Mouse (Mus musculus) left cerebral cortex, adult 2 months (tissue): ENCODE results near the gene Igsf3. TPM values are rescaled to one million over a fixed set of nuclear protein-coding genes. Genes with fewer than 3 reads are reported as not detected.

Experiments used
- DNase-seq, 2 experiments: peaks; one replicate each; pipeline ENCODE4 v3.0.0; 2021 to 2022; ENCODE audit warnings: low spot score in 2 of 2, mixed read lengths in 1 of 2; ENCODE audit errors: extremely low spot score in 1 of 2
- H3K27ac ChIP-seq: fragments of 200-600 bp; 2 replicates; pipeline ENCODE4 v1.8.1; 2022
- H3K4me3 ChIP-seq: fragments of 200-600 bp; 2 replicates; pipeline ENCODE4 v1.8.1; 2022
- CTCF ChIP-seq: fragments of 200-600 bp; IDR thresholded peaks from 2 replicates; pipeline ENCODE4 v1.8.1; 2022; ENCODE audit warnings: antibody characterized with exemption, mild to moderate bottlenecking, moderate library complexity
- intact Hi-C: fragments of 180-260 bp; cut with DNase I; formaldehyde crosslinking; loops from one replicate; pipeline ENCODE4 v1.15.1; 2025
- total RNA-seq, 2 experiments: library from RNA; stranded (reverse); gene quantifications; 2 replicates each; pipeline ENCODE4 v1.2.3; 2021

Gene Igsf3
- total RNA-seq, 2 experiments from 2014 or later, result 22.0 to 23.7 TPM

DNA sequence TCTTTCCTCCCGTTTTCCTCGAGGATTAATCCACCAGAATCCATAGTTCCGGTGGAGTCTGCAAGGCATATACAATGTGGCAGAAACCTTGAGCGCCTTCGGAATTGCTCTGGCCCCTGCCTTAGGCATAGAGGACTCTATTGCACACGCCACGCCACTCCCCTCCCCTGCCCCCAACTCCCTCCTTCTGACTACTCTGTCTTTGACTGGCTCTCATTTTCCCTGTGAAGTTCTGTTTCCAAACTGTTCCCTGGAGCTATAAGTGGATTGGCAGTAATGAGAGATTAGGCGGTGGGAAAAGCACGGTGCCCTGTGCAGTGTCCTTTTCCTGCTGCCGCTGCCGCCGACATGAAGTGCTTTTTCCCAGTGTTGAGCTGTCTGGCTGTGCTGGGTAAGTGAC lies 1.2 kb downstream of the Igsf3 start:
- Histone ChIP-seq H3K27ac (peak overlapping the region; percentile 13; the same call in 1 of the 2 replicates), H3K4me3 (peak overlapping the region; percentile 74)
- intact Hi-C loops, result no loop called here
- TF ChIP-seq CTCF, result no peak
- no peak for DNase-seq

DNA sequence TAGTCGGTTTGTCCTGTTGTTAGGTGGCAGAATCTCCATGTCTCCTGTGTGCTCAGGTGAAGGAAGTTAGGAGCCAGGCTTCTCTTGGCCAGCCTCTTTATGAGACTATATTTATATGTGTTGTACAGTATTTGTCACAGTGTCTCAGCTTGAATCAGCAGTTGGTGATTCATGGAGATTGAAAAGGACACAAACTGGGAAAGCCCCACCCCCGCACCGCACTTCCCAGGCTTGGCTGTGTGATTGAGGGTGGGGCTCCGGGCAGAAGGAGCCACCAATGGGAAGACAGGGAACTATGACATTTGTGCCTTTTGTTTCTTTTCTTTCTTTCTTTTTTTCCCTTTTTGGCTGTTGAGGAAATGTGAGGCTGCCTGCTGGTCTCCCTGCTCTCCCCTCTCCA lies 2.9 kb downstream of the Igsf3 start:
- no peak for TF ChIP-seq CTCF
- intact Hi-C loops, result no loop called here
- DNase-seq, result peak; percentile 73
- H3K4me3 ChIP-seq, result peak overlapping the region; percentile 74
- no peak overlapping the region for H3K27ac ChIP-seq

DNA sequence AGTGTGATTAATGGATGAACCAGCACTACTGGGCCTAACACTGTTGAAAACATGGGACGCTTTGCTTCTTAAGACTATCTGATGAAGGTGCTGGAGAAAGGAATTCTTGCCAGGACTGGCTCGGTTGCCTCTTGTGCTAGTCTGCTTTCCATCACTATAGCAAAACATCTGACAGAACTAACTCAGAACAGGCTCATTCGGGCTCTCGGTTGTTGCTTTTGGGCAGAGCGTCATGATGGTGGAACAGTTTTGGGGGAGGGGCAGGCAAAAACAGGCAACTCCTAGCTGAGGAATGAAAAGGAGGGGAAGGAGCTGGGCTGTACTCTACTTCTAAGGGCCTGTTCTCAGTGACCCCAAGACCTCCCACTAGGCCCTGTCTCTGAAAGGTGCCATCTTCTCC lies 4.8 kb downstream of the Igsf3 start:
- no peak for TF ChIP-seq CTCF
- DNase-seq, result no peak
- no peak overlapping the region for H3K4me3 ChIP-seq
- H3K27ac ChIP-seq, result no peak overlapping the region
- intact Hi-C loops, result no loop called here

DNA sequence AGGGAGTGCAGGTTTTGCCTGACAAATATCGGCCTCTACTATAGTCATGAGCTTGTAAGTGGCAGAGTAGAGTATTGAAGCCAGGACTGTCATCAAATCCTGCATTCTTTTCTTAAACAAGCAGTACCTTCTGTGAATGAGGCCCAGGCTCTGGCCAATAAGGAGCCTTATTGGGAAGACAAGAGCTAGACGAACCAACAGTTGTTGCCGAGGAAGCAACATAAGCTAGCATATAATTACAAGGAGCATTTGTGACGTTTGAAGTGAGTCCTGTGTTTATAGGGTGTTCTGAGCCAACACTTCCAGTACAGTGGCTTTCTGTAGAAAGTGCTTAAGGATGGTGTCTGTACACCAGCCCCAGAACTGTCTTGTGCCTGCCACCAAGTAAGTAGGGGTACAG lies 5.9 kb downstream of the Igsf3 start:
- H3K27ac ChIP-seq, result no peak overlapping the region
- intact Hi-C loops, result no loop called here
- no peak for DNase-seq
- H3K4me3 ChIP-seq, result no peak overlapping the region
- no peak for TF ChIP-seq CTCF

DNA sequence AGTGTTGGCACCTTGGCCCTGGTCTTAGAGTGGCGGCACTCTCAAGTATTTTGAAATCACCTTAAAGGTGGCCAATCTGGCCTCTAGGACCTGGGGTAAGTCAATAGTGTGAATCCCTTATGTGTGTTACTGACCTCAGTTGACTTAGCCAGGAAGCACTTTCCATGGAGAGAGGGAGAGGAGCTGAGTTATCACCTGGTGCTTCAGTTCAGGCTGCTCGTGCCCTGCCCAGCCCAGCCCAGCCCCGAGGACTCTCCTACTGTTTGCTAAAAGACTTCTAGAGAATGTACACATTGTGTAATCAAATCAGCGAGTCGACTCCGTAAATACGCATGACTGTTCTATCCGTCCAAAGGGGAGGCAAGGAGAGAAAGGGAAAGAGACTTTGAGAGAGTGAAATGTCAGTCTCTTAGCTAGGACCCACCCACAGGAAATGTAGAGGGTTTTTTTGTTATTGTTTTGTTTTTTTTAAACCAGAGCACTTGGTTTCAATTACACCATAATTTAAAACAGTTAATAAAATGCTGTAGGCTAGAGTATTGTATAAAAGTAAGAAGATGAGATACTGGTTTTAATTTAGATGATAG lies 9.6 kb downstream of the Igsf3 start:
- no peak for TF ChIP-seq CTCF
- intact Hi-C loops, result no loop called here
- no peak for DNase-seq
- Histone ChIP-seq H3K27ac (no peak overlapping the region), H3K4me3 (no peak overlapping the region)

DNA sequence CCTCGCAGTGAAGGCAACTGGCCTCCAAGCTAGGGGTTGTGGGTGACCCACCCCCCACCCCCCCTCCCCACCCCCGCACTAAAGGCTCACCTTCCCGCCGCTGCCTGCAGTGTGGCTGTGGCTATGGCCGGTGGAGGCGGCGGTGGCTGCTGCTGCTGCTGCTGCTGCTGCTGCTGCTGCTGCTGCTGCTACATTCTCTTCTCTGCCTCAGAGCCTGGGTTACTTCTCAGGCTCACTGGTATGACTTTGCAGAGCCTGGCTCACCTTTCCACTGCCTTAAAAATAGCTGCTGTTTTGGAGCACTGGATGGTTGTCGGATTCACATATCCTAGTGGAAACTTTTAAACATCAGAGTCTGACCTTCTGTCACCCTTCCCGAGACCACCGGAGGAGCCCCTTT lies 11.0 kb downstream of the Igsf3 start:
- no peak for TF ChIP-seq CTCF
- no peak for DNase-seq
- Histone ChIP-seq H3K4me3 (no peak overlapping the region), H3K27ac (no peak overlapping the region)
- intact Hi-C loops, result no loop called here

DNA sequence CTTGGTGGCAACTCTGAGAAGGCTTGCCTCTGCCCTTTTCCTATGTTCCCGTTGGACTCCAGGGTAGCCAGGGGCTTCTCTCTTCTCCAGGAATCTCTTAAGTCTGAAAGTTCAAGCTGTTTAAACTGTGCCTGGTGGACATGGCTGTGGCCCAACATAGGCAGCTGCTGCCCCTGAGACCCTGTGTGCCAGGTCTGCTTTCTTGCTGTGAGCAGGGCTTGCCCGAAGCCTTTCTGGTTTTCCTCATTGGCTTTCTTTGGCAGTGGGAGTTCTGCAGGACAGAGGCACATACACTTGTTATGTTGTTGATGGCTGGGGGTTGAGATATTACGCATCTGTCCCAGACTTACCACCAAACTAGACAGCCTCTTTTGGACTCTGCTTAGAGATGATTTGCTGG lies 12.7 kb downstream of the Igsf3 start:
- TF ChIP-seq CTCF, result no peak
- H3K27ac ChIP-seq, result no peak overlapping the region
- no peak overlapping the region for H3K4me3 ChIP-seq
- intact Hi-C loops, result no loop called here
- no peak for DNase-seq

DNA sequence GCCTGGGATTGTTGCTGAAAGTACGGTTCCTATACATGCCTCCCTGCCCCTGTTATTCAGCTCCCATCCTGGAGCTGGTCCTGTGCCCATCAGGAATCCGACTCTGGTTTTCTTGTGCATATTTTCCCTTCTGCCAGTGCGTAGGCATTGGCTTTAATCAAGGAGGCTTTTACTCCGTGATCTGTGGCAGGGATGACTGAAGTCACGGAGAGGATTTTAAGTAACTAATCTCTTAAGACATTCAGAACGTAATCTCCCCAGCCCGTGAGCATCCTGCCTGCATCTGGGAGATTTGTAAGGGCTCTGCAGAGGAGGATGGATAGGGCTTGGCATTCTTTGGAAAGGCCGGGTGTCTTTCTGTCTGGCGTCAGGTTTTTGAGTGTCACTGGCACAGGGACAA lies 13.6 kb downstream of the Igsf3 start:
- DNase-seq, result no peak
- no peak overlapping the region for H3K27ac ChIP-seq
- intact Hi-C loops, result no loop called here
- no peak for TF ChIP-seq CTCF
- H3K4me3 ChIP-seq, result no peak overlapping the region

DNA sequence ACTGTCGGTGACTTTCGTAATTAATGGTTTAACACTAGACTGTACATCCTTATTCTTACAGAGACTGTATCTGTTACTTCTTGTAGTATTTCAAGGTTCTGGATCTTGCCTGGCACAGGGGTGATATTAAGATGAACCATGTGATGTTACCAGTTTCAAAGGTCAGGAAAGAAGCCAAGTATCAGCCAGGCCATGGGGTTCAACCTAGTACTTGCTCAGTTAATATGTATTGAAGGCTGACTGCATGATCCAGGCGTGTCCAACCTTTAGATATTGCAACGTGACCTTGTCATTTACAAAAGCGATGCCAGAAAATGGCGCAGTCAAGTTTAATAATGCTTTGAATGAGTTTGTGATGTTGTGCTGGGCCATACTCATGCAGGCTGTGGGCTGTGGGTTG lies 15.1 kb downstream of the Igsf3 start:
- Histone ChIP-seq H3K4me3 (no peak overlapping the region), H3K27ac (no peak overlapping the region)
- TF ChIP-seq CTCF, result no peak
- no peak for DNase-seq
- intact Hi-C loops, result no loop called here

DNA sequence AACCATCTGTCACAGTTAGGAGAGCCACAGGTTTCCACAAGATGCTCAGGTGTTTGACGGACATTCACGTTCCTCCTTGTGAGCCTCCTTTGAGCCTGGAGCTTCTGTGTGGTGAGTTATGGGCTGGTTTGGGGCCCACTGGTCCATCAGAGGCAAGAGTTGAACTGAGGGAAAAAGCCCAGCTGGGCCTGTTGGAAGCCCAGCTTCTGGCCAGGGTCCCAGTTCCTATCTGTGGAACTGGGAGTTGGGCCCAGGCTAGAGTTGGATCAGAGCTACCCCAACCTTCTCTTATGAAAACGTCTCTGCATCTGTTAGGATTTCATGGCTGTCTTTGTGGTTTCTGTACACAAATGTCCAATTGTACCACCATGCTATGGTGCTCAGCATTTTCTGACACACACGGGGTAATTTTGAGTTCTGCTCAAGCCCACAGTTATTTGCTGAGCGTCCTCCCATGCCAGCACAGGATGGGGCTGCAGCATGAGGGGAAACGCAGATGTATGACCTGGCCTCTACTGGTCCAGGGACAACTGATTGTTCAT lies 16.3 kb downstream of the Igsf3 start:
- intact Hi-C loops, result no loop called here
- DNase-seq, result no peak
- no peak overlapping the region for H3K4me3 ChIP-seq
- H3K27ac ChIP-seq, result no peak overlapping the region
- no peak for TF ChIP-seq CTCF

DNA sequence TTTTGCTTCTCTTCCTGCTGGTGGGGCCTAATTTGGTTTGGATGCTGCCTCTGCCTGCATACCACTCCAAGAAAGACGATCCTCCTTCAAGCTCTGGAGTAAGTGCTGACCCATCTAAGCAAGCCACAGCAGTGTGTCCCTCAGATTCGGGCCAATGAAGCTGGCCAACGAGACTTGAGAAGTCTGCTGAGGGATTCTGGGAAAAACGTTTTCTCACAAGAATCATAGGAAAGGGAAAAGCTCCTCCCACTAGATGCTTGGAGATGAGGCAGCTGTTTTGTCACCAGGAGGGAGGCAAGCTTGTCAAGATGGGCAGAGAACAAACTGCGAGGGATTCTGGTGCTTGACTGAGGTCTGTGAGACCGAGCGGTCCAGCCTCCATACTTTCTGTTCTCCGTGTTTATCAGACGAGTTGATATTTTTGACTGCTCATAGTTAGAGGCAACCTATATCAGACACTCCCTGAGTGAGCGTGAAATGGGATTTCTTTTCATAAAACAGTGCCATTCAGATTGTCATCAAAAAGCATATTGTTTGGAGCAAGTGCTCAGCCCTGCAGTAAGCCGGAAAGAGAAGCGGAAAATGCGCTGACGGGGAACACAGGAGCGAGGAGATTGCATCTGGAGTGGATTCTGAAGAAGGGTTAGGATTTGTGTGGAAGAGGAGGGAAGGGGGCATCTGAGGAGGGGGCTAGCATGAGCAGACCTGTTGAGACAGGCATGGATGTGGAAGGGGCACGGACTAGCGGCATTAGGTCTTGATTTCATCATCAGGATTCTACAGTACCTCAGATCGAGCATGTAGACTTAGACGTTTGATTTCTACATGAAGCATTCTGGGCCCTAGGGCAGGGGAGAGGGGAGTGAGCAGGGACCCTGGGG lies 17.0 kb downstream of the Igsf3 start:
- Histone ChIP-seq H3K4me3 (no peak overlapping the region), H3K27ac (no peak overlapping the region)
- DNase-seq, result no peak
- TF ChIP-seq CTCF, result no peak
- intact Hi-C loops, result no loop called here

DNA sequence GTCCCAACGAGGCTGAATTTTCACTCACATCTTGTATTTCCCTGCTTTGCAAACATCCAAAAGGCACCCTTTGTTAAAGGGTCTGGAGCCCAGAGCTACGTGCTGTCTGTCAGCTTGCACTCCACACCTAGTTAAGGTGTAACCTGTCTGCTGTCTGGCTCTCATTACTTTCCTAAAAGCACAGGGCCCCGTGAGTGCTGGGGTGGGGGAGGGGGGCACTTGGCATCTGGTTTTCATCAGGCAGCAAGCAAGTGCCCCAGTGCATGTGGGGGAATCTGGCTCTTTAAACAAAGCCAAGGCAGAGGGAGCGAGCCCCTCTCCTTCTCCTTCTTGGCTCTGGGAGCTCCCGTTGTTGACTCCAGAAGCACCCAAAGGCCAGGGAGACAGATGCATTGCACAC lies 18.5 kb downstream of the Igsf3 start:
- Histone ChIP-seq H3K4me3 (no peak overlapping the region), H3K27ac (no peak overlapping the region)
- no peak for DNase-seq
- intact Hi-C loops, result no loop called here
- no peak for TF ChIP-seq CTCF
